Mouse (Mus musculus) heart, embryonic 16.5 days (tissue): ENCODE results near the gene Fmnl1. TPM values are rescaled to one million over a fixed set of nuclear protein-coding genes. Genes with fewer than 3 reads are reported as not detected.

ENCODE experiments used
- polyA plus RNA-seq: library from polyadenylated mRNA; unstranded; fragments of >200 nt; fragmentation: Nextera tagmentation; extraction: Ambion mirVana; gene quantifications from 2 replicates; pipeline ENCODE4 v1.2.1, GENCODE M21; 2015

Gene Fmnl1
- polyA plus RNA-seq, 1 experiment from 2014 or later = 7.6 TPM

Other genes starting within 250 kb of the Fmnl1 start
- gene Kif18b, start 246.0 kb upstream of the Fmnl1 start, polyA plus RNA-seq = 6.6 and 7.6 TPM in 2 replicates
- 0.32 and 0.39 TPM in 2 replicates for gene C1ql1, start 224.4 kb upstream of the Fmnl1 start, polyA plus RNA-seq
- gene Nmt1, start 142.9 kb upstream of the Fmnl1 start, polyA plus RNA-seq = 39.1 and 41.7 TPM in 2 replicates
- 66.9 and 77.5 TPM in 2 replicates for gene Dcakd, start 142.8 kb upstream of the Fmnl1 start, polyA plus RNA-seq
- gene Plcd3, start 69.4 kb upstream of the Fmnl1 start, polyA plus RNA-seq = 13.6 and 17.0 TPM in 2 replicates
- gene Acbd4, start 69.4 kb upstream of the Fmnl1 start, polyA plus RNA-seq = 21.5 and 21.8 TPM in 2 replicates
- gene Hexim1, start 54.9 kb upstream of the Fmnl1 start, polyA plus RNA-seq = 2.9 TPM in 2 replicates
- 6.1 and 7.4 TPM in 2 replicates for gene Hexim2, start 38.7 kb upstream of the Fmnl1 start, polyA plus RNA-seq
- 0.17 and 0.25 TPM in 2 replicates for gene 1700023F06Rik, start 37.5 kb downstream of the Fmnl1 start, polyA plus RNA-seq
- gene Spata32, start 47.3 kb downstream of the Fmnl1 start, polyA plus RNA-seq = not detected in 2 replicates
- 3.0 and 4.8 TPM in 2 replicates for gene Map3k14, start 96.4 kb downstream of the Fmnl1 start, polyA plus RNA-seq
- gene Arhgap27, start 192.6 kb downstream of the Fmnl1 start, polyA plus RNA-seq = 7.5 and 8.5 TPM in 2 replicates
- 5.9 and 6.1 TPM in 2 replicates for gene Plekhm1, start 241.6 kb downstream of the Fmnl1 start, polyA plus RNA-seq